Mouse (Mus musculus) left cerebral cortex, adult 6 months (tissue): ENCODE measurements around the gene Tmem156. TPM values are rescaled to one million over a fixed set of nuclear protein-coding genes. Genes with fewer than 3 reads are reported as not detected.

Source experiments
- long read RNA-seq, 2 experiments: library from polyadenylated mRNA; unstranded; transcript quantifications; one replicate each; pipeline ENCODE4 v2.0.0; 2019 to 2020
- polyA plus RNA-seq: library from polyadenylated mRNA; unstranded; fragments of <200 nt; fragmentation: Nextera tagmentation; gene quantifications from 2 replicates; pipeline ENCODE4 v1.2.3, GENCODE M21; 2021

The Tmem156 gene
- 0.40 TPM in 1 of 2 replicates, not detected in the other for polyA plus RNA-seq
- long read RNA-seq, experiment 1 = 0 reads
- long read RNA-seq, experiment 2, partial matches to known transcripts = 0 of 1 reads
- long read RNA-seq, experiment 2, other reads (novel, unspliced or antisense) = 1 of 1 reads

GRCm38 (mm10) chr5:65091921-65092320 is at the start of gene Tmem156:
Gene Tmem156, minus strand, starts transcription at chr5:65092132.

GRCm38 (mm10) chr5:65106876-65107772 is 15.2 kb upstream of the Tmem156 start, which contains the start of gene Klhl5:
Gene Klhl5, plus strand, starts transcription at chr5:65107539.

Other genes with a start within 250 kb of the Tmem156 start
- gene Tlr1, start 158.6 kb downstream of the Tmem156 start, polyA plus RNA-seq = 0.14 and 0.20 TPM in 2 replicates
- gene Tlr6, start 132.0 kb downstream of the Tmem156 start, polyA plus RNA-seq = 0.17 and 0.39 TPM in 2 replicates
- 5.7 and 6.4 TPM in 2 replicates for gene Fam114a1, start 122.1 kb downstream of the Tmem156 start, polyA plus RNA-seq
- 12.1 and 12.3 TPM in 2 replicates for gene Klhl5, start 15.4 kb upstream of the Tmem156 start, polyA plus RNA-seq
- gene Wdr19, start 107.6 kb upstream of the Tmem156 start, polyA plus RNA-seq = 6.6 and 7.2 TPM in 2 replicates
- 31.9 and 34.4 TPM in 2 replicates for gene Rfc1, start 243.5 kb upstream of the Tmem156 start, polyA plus RNA-seq